Mouse (Mus musculus) heart, postnatal 36 days (tissue): ENCODE measurements around the gene Elovl6. TPM values are rescaled to one million over a fixed set of nuclear protein-coding genes. Genes with fewer than 3 reads are reported as not detected.

Source experiments
- DNase-seq, 2 experiments: peaks; one replicate each; pipeline ENCODE4 v3.0.0; 2021 to 2022
- intact Hi-C: fragments of 180-260 bp; cut with DNase I; formaldehyde crosslinking; loops from one replicate; pipeline ENCODE4 v1.15.1; 2025
- total RNA-seq, 2 experiments: library from RNA; stranded (reverse); gene quantifications; 2 replicates each; pipeline ENCODE4 v1.2.3; 2021

Gene Elovl6
- 1 to 10 TPM in 1 of 2 experiments, under 1 TPM in 1; 0.65 to 3.6 TPM for total RNA-seq

DNA sequence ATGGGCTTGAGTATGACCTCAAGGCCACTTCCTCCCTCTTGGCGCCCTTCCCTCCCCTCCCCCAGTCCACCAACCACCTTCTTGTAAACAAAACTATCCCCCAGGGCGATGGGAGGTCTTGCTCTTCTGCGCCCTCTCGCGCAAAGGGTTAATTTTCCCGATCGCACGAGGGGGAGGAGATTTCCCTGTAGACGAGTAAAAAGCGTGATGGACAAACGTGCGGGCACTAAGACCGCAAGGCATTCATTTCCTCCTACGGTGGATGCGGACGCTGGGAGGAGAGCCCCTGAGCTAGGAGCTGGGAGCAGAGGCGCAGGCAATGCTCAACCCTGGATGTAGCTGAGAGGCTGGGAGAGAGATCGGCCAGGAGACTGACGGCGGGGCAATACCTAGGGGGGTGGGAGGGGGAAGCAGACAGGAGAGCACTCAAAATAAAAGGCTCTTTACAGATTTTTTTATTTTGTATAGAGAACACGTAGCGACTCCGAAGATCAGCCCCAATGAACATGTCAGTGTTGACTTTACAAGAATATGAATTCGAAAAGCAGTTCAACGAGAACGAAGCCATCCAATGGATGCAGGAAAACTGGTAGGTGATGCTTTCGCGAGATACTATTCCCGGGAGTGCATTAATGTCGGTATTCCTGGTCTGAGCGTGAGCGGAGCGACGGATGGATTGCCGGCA, at the start of gene Elovl6:
Gene Elovl6, plus strand, starts transcription at position 176 of the 685 bp plus-strand sequence.
- intact Hi-C loops = loop anchor here (5.0 kb wide), 3 partner anchors 100 to 230 kb away; no protein-coding TSS in a partner anchor
- peak; percentile 32 to 44 for DNase-seq

GRCm38 (mm10) chr3:129488774-129489173, 43.4 kb upstream of the Elovl6 start:
- intact Hi-C loops = no loop called here
- no peak for DNase-seq

- intact Hi-C loops = no loop called here
- DNase-seq = no peak
These were observed 38.0 kb upstream of the Elovl6 start for GRCm38 (mm10) chr3:129494123-129494522.

DNA sequence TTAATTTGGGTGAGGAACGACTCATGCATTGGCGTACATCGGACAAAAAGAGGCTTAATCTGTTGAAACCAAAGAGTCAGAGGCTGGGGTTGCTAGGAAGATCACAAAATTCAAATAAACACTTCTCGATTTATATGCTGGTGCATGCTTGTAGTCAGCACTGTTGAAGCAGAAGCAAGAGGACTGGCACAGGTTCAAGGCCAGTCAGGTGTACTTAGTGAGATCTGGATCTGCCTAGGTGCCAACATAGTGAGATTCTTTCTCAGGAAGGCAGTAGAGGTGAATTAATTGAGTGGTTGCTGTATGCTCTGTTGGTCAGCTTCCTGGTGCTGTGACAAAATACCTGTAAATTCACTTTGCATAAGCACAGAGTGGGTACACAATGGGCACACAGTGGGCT, 37.4 kb upstream of the Elovl6 start:
- intact Hi-C loops = no loop called here
- DNase-seq = no peak

GRCm38 (mm10) chr3:129503781-129504180, 28.4 kb upstream of the Elovl6 start:
- intact Hi-C loops = no loop called here
- no peak for DNase-seq

GRCm38 (mm10) chr3:129504928-129505327, 27.2 kb upstream of the Elovl6 start:
- intact Hi-C loops = no loop called here
- DNase-seq = no peak

DNA sequence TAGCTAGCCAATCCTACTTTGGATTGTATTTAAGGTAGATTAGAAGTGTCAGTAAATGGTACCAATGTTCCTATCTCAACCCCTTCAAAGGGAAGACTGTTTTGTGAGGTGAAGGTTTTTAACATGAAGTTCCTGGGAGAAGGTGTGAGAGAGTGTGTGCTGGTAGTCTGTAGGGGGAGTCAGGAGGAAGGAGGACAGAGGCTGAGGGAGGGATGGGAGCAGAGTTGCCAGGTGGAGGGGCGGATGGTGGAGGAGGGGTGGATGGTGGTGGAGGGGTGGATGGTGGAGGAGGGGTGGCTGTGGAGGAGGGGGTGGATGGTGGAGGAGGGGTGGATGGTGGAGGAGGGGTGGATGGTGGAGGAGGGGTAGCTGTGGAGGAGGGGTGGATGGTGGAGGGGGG, 24.4 kb upstream of the Elovl6 start:
- intact Hi-C loops = no loop called here
- no peak for DNase-seq

DNA sequence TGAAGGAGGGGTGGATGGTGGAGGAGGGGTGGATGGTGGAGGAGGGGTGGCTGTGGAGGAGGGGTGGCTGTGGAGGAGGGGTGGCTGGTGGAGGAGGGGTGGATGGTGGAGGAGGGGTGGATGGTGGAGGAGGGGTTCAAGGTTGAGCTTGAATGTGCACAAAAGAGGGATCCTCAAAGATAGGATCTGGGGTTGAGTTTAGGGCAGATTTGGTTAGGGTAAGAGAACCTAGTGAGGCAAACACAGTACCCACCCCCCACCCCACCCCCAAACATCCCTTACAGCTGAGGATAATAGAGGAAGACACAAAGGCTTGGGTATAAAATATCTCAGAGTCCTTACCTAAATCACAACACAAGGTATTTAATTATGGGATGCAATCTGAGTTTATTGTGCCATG, 23.6 kb upstream of the Elovl6 start:
- no peak for DNase-seq
- intact Hi-C loops = no loop called here

DNA sequence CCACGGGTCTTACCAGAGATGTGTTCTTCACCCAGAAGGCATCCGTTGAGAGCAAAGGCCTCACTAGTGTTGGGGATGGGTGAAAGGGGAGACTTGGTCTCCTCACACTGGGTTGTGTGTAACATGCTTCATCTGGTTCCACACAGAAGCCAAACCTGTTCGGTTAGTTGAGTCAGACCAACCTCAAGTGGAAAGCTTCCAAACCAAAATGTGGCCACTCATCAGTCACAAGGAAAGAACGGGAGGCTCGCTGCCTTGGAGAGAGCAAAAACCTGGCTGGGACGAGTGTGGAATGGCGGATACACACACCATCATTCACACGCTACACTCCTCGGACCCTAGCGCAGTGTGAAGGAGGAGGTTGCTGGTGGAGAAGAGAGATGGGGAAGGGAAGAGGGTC, 22.4 kb upstream of the Elovl6 start:
- intact Hi-C loops = no loop called here

GRCm38 (mm10) chr3:129515863-129516436, 16.2 kb upstream of the Elovl6 start:
- intact Hi-C loops = no loop called here
- no peak for DNase-seq

More for the DNA sequence above, 22.4 kb upstream of the Elovl6 start:
- no peak for DNase-seq

- intact Hi-C loops = loop anchor here (2.0 kb wide), 1 partner anchor 166 kb away; no protein-coding TSS in a partner anchor
- DNase-seq = peak in 1 of 2 experiments; percentile 15
These were observed 11.7 kb upstream of the Elovl6 start for GRCm38 (mm10) chr3:129520499-129520898.

- intact Hi-C loops = no loop called here
- no peak for DNase-seq
These were observed 8.6 kb upstream of the Elovl6 start for GRCm38 (mm10) chr3:129523456-129524143.

DNA sequence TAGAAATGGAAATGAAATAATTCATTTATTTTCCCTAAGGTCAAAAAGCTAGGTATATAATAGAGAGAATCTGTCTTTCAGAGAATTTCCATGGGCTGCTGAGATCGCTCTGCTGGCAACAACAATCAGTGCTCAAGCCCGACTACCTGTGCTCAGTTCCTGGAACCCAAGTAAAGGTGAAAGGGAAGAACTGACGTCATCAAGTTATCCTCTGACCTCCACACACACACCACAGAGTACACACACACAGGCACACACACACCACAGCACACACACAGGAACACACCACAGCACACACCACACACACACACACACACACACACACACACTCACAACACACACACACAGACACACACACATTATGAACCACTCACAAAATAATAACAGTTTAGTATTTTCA, 5.1 kb upstream of the Elovl6 start:
- no peak for DNase-seq
- intact Hi-C loops = no loop called here

DNA sequence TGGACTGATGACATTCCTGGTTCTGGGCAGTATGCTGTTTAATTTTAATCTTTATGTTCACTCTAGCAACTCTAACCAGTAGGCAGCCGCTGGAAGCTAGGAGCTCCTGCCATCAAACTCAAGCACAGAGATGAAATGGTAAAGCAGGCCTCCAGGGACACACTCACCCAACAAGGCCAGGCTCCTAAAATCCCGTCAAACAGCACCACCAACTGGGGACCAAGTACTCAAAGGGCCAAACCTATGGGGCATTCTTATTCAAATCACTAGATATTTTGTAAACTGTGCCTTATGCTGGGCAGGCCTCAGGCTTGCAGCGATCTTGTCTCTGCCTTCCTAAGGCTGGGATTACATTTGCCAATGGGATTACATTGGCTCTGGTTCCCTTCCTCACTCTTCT, 2.8 kb upstream of the Elovl6 start:
- DNase-seq = no peak
- intact Hi-C loops = no loop called here

GRCm38 (mm10) chr3:129530461-129530860, 1.7 kb upstream of the Elovl6 start:
- intact Hi-C loops = loop anchor here (5.0 kb wide), 3 partner anchors 102 to 228 kb away; no protein-coding TSS in a partner anchor
- no peak for DNase-seq

DNA sequence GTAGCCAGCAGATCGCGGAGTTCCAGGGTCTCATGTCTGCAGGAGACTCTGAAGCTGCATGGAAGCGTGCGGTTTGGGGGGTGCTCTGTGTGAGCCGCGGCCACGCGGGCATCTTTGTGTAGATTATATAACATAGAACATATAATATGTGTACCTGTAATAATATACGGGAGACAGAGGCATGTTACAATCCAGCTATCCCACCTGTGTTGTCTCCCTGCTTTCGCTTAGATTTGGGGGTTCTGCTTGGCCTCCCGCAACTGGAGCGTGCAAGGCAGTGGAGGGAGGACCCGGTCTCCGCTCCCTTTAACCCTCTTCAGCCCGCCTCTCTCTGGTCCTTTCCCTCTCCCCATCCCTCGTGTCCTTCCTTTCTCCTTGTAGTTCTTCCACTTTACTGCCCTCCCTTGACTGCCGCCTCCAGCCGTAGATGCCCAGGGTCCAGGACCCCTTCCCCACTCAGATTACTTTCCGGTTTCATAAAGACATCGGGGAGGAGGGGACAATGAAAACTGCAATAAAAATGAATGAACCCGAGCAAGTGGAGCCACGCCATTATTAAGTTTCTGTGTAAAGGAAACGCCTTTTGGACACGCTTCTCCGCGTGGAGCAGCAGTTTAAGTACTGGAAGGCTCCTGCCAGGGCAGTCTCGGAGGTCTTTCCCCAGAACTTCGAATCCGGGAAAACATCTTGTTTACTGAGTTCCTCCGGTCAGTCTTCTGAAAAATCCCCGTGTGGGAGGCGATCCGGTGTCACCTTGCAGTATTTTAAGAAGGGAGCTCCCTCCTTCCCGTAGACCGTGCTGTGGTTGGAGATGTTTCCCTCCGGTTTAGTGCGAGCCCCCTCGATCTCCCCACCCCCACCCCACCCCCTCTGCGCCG, 949 bp downstream of the Elovl6 start:
- intact Hi-C loops = loop anchor here (5.0 kb wide), 3 partner anchors 99 to 231 kb away; no protein-coding TSS in a partner anchor
- peak; percentile 27 to 31 for DNase-seq

- peak; percentile 64 to 74 for DNase-seq
- intact Hi-C loops = loop anchor here (5.0 kb wide), 3 partner anchors 98 to 232 kb away; no protein-coding TSS in a partner anchor
These were observed 1.8 kb downstream of the Elovl6 start for GRCm38 (mm10) chr3:129533743-129534530.

GRCm38 (mm10) chr3:129535444-129535843, 3.3 kb downstream of the Elovl6 start:
- intact Hi-C loops = loop anchor here (5.0 kb wide), 1 partner anchor 292 kb away; no protein-coding TSS in a partner anchor
- DNase-seq = no peak

- intact Hi-C loops = loop anchor here (5.0 kb wide), 1 partner anchor 291 kb away; no protein-coding TSS in a partner anchor
- DNase-seq = peak; percentile 65 to 67
These were observed 4.0 kb downstream of the Elovl6 start for GRCm38 (mm10) chr3:129536109-129536508.
